Mouse (Mus musculus) adrenal gland, postnatal 0 days (tissue): ENCODE measurements around the gene Tmem198. TPM values are rescaled to one million over a fixed set of nuclear protein-coding genes. Genes with fewer than 3 reads are reported as not detected.

ENCODE experiments used
- polyA plus RNA-seq: library from polyadenylated mRNA; unstranded; fragments of >200 nt; fragmentation: Nextera tagmentation; extraction: Ambion mirVana; gene quantifications from 2 replicates; pipeline ENCODE4 v1.2.1, GENCODE M21; 2015

Tmem198 gene
- 5.4 and 10.3 TPM in 2 replicates for polyA plus RNA-seq

DNA sequence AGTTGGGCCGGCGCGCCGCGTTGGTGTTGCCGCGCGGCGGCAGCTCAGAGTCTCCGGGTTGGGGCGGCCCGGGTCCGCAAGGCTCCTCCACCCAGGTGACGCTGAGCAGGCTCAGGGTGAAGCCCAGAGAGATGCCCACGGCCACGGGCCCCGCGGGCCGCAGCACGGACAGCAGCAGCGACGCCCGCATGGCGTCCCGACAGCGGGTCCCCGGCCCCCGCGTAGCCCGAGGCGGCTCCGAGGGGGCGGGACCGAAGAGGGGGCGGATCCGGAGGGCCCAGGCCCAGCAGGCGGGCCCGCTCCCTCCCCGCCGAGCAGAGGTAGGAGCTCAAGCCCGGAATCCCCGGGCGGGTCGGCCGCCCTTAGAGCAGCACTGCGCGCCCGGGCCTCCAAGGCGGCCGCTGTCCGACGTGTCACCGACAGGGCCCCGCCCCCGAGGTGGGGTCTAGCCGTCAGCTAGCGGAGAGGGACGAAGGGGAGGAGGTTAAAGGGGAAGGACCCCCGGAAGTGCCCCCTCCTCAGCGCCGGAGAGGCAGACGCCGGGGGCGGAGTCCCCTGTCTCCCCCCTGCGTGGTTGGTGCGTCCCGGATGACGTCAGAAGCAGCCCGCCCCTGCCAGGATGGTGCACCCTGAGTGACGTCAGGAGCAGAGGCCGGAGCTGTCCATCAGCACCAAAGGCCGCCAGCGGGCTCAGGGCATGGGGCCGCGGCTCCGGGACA lies at the start of gene Tmem198, which contains the start of gene Chpf:
Gene Tmem198, plus strand, starts transcription at position 617 of the 719 bp plus-strand sequence.
Gene Chpf, minus strand, starts transcription at position 392 of the 719 bp plus-strand sequence.

DNA sequence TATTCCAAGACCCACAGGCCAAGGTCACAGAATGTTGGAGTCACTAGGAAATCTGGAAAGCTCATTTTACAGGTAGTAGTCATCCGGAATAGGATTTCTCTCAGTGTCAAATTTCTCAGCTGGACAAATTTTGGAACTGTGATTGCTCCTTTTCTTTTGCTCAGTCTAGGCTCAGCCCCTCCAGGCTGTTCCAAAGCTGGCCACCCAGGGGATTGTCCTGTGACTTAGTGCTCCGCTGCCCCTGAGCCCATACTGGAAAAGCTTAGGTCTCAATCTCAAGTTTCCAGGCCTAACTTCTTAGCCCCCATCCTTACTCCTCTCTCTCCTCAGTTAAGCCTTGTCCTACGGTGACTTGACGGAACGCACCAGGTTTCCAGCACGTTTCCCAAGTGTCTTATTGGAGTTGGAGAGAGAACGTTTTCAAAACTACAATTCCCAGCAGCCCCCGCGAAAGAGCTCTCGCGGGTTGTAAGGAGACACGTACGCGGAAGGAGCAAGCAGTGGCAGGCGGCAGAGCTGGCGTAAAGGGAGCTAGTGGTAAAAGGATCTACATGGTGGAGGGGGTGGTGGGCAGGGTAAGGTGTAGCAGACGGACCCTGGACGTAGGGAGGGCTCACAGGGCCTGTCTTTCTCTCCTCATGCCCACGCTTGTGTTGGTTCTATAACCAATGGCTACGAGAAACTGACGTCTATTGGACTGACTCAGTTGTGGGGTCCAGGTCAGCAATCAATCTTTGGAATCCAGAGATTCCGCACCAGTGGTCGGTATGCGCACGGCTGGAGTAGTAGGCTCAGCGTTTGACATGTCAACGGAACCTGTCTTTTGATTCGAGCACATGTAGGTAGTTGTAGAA lies 43.6 kb upstream of the Tmem198 start, which contains the start of gene Gmppa:
Gene Gmppa, plus strand, starts transcription at position 456 of the 854 bp plus-strand sequence.

DNA sequence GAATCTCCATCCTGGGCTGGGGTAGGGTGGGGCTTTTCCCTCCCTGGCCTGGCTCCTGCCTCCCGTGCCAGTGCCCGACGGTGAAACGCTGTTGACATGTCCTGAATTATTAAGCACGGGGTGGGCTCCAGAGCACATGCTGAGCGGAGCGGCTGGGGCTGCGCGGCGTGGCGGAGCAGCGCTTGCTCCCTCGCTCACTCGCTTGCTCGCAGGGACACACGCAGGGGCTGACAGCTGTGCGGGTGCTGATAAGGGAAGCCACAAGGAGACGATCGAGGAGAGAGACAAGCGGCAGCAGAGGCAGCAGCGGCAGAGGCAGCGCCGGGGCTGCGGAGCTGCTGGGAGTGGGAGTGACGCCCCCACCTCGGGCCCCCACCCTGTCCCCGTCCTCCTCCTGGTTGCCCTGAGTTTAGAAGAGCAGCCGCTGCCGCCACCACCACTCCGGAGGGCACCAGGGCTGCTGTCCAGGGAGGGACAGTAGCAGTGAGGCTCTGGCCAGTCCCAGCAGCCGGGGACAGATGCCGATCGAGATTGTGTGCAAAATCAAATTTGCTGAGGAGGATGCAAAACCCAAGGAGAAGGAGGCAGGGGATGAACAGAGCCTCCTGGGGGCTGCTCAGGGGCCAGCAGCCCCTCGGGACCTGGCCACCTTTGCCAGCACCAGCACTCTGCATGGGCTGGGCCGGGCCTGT lies 28.9 kb upstream of the Tmem198 start, which contains the start of gene Asic4:
Gene Asic4, plus strand, starts transcription at position 123 of the 692 bp plus-strand sequence.

DNA sequence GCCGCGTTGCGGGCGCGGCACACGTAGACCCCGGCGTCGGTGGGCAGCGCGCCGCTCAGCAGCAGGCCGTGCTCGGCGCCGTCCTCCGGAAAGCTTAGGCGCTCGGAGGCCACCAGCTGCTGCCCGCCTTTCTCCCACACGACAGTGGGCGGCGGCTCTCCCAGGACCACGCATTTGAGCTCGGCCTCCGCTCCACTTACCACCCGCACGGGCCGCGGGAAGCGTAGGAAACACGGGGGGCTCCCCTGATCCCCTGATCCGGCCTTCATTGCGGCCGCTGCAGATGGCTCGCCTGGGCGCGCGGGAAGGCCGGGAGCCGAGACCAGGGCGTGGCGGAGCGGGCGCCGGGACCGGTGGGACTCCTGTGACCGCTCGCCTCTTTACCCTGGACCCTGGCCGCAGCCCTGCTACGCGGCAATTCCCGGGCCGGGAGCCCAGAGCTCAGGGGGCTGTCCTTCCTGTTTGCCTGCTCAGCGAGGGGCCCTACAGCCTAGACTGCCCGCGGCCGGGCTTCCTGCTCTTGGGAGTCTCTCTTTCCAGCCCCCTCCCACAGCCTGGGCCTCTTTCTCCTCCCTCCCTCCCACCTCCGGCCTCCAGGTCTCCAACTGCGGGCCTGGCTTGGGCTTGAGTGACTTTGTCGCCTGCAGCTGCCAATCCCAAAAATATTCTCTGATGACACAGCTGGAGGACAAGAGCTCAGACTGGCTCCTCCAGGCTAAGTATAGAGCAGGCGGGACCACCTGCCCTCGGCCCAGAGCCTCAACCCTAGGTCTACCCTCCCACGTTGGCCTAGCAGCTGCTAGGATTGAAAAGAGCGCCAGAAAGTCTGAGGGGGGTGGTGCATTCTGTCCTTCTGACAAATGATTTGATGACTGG lies 26.9 kb downstream of the Tmem198 start, which contains the start of gene Obsl1:
Gene Obsl1, minus strand, starts transcription at position 497 of the 876 bp plus-strand sequence.

DNA sequence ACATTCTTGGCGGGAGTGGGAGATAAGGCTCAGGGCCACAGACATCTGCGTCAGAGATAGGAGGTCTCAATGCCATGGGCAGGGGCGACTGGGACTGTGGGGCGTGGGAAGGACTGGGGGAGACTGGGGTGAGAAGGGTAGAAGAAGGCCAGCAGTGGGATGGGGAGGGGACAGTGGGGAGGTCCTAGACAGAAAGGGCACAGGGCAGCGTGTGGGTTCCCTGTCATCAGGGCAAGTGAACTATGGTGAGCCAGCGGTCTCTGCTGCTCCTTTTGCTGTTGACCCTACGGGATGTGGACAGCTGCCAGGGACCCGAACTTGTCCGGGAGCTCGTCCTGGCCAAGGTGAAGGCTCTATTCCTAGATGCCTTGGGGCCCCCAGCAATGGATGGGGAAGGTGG lies 27.7 kb downstream of the Tmem198 start, which contains the start of gene Inha:
Gene Inha, plus strand, starts transcription at position 72 of the 400 bp plus-strand sequence.

DNA sequence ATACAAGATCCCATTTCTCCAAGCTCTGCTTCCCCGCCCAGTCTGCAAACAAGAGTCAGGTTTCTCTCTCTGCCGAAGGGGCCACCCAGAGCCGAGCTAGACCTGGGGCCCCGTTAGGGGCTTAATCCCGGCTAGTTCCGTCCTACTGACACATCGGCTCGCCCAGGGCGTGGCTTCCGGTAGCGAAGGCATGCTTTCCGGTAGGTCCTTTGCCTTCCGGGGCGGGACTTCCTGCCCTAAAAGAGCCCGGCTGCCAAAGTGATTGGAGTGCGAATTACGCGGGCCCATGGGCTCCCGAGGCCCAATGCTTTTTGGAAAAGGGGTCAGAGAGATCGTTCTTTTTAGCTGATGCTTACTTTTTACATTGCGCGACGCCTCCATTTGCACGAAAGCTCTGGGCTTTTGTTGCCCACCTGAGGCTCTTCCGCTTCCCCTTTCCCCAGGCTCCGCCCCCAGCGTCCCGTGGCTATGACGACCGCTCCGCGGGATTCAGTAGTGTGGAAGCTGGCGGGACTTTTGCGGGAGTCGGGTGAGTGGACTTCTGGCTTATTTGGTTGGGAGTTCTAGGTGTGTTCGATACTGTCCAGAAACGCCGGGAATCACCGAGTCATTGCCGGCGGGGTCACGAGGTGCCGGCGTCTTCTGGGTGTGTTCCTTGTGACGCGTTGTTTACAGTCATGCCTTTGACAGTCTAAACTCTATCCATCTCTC lies 42.1 kb downstream of the Tmem198 start, which contains the start of gene Stk11ip:
Gene Stk11ip, plus strand, starts transcription at position 209 of the 711 bp plus-strand sequence.

Other genes with a start within 250 kb of the Tmem198 start
- gene A630095N17Rik, start 247.4 kb upstream of the Tmem198 start, polyA plus RNA-seq: not detected in 2 replicates
- gene Dnajb2, start 243.1 kb upstream of the Tmem198 start, polyA plus RNA-seq: 21.8 and 24.0 TPM in 2 replicates
- gene Ptprn, start 215.0 kb upstream of the Tmem198 start, polyA plus RNA-seq: 33.3 and 44.0 TPM in 2 replicates
- gene Resp18, start 201.1 kb upstream of the Tmem198 start, polyA plus RNA-seq: 153 and 191 TPM in 2 replicates
- 133 and 170 TPM in 2 replicates for gene Dnpep, start 161.5 kb upstream of the Tmem198 start, polyA plus RNA-seq
- gene Des, start 119.2 kb upstream of the Tmem198 start, polyA plus RNA-seq: 22.3 and 29.9 TPM in 2 replicates
- gene Speg, start 104.2 kb upstream of the Tmem198 start, polyA plus RNA-seq: 37.1 and 42.3 TPM in 2 replicates
- 68.1 and 95.9 TPM in 2 replicates for gene Gmppa, start 43.6 kb upstream of the Tmem198 start, polyA plus RNA-seq
- 4.5 and 6.8 TPM in 2 replicates for gene Asic4, start 29.1 kb upstream of the Tmem198 start, polyA plus RNA-seq
- 45.8 and 51.6 TPM in 2 replicates for gene Chpf, start 225 bp upstream of the Tmem198 start, polyA plus RNA-seq
- 58.6 and 64.4 TPM in 2 replicates for gene Obsl1, start 26.9 kb downstream of the Tmem198 start, polyA plus RNA-seq
- gene Inha, start 27.5 kb downstream of the Tmem198 start, polyA plus RNA-seq: 68.0 and 193 TPM in 2 replicates
- gene Stk11ip, start 42.0 kb downstream of the Tmem198 start, polyA plus RNA-seq: 12.7 and 15.8 TPM in 2 replicates
- gene Slc4a3, start 66.7 kb downstream of the Tmem198 start, polyA plus RNA-seq: 23.0 and 46.6 TPM in 2 replicates